Mouse (Mus musculus) heart, adult 8-10 months (tissue): ENCODE results near the gene Use1. TPM values are rescaled to one million over a fixed set of nuclear protein-coding genes. Genes with fewer than 3 reads are reported as not detected.
A peak's percentile ranks its signal among the peaks of the same experiment; 100 is the strongest.

Experiments used
- DNase-seq: peaks from one replicate; pipeline ENCODE4 v3.0.0; 2022; ENCODE audit warnings: low spot score
- total RNA-seq, 4 experiments: library from RNA; stranded (reverse); gene quantifications; 2 replicates each; pipeline ENCODE4 v1.2.4; 2022

Use1 gene
- total RNA-seq, 4 experiments from 2014 or later: 176 to 184 (median 181) TPM

- no peak for DNase-seq
These were observed 9.9 kb downstream of the Use1 start for GRCm38 (mm10) chr8:71376423-71377030.

- no peak for DNase-seq
These were observed 12.4 kb downstream of the Use1 start for GRCm38 (mm10) chr8:71379008-71379407.

GRCm38 (mm10) chr8:71379512-71380075 lies 12.9 kb downstream of the Use1 start:
- DNase-seq: no peak

DNA sequence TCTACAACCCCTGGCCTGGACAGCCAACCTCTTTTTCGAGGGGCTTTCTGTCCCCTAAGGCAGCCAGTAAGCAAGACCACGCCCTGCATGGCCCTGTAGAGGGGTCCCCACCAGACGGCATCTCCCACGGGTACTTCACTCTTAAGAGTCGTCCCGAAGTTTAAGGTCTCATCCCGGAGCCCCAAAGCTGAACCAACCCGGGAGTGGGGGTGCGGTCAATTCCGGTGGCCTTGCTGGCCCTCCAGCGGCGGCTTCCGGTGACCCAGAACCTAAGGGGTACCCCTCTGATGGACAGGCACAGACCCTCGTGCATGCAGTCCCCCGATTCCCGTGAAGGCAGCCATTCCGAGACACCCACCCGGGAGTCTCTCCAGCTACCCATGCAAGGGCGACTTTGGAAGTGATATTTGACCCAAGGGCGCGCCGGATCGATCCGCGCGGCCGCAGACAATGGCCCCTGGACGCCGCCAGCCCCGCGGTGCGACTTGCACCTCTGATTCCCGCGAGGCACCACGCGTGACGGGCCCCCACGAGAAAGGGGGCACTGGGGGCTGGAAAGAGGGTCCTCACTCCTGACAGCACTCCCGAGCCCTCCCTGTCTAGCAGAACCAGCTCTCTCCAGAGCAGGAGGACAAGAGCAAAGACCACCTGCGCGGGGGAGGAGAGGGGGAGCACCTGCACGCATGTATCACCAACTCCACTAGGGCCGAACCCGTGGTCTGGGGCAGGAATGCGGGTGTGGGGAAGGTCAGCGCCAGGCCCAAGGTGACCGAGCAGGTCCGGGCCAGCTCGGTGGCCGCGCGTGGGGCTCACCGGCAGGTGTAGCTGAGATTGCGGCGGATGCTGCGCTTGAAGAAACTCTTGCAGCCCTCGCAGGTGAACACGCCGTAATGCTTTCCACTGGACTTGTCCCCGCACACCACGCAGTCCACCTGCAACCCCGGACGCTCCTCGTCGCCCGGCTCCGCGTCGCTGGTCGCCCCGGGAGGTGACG lies 13.8 kb downstream of the Use1 start:
- DNase-seq: no peak

GRCm38 (mm10) chr8:71381421-71381970 lies 14.8 kb downstream of the Use1 start, which contains the start of gene Nr2f6:
Gene Nr2f6 (minus strand): TSS chr8:71381960.
- DNase-seq: peak; percentile 65

DNA sequence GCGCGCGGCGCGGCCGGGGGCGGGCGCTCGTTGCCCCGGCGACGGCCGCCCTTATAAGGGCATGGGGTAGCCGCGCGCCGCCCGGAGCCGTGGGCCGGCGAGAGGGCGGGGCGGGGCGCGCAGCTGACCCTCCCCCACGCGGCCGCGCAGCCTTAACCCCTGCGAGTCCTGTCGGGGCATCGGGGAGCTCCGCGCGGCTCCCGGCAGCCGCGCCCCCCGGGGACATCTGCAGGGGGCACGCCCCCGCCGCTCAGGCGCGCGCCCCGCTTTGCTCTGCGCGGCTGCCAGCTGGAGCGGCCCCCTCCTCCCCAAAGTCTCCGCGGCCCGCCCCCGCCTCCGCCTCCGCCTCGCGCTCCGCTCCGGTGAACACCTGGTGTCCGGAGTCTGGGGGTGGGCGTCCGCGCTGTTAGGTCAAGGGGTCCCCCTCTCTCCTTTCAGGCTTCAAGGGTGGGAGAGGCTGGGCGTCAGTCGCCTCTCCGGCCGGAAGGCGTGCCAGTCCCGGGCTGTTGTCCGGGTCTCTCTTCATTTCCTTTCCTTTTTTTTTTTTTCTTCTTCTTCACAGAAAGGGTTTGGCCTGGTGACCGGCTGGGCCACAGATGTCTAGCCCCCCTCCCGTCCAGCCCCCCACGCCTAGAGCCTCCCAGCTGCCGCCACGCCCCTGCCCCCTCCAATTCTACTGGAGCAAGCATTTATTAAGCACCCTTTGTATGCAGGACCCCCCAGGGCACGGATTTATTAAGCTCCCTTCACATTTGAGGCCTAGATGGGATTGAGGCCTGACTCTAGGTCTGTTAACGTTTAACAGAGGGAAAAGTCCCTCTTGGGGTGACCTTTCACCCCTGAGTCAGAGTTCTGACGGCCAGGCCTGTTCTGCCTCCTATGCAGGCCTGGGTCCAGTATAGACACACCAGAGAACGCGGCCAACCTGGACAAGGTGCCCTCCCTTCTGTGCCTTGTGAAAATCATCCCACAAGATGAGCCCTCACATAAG lies 15.6 kb downstream of the Use1 start:
- peak; percentile 78 for DNase-seq

DNA sequence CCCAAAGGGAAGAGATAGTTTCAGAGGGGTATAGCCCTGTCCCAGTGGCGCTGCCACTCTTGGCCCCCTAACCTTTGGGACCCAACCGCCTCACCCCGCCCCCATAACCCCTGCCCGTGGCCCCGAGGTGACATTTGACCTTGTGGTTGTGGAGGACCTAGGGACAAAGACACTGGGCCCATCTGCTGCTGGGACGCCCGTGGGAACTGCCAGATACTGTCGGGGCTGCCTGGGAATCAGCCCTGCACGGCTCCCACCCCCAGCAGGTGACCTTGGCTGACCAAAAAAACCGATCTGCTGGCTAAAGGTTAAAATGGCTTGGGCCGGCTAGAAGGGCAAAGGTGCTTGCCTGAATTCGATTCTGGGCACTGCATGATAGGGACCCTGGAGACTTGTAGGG lies 16.7 kb downstream of the Use1 start:
- no peak for DNase-seq

DNA sequence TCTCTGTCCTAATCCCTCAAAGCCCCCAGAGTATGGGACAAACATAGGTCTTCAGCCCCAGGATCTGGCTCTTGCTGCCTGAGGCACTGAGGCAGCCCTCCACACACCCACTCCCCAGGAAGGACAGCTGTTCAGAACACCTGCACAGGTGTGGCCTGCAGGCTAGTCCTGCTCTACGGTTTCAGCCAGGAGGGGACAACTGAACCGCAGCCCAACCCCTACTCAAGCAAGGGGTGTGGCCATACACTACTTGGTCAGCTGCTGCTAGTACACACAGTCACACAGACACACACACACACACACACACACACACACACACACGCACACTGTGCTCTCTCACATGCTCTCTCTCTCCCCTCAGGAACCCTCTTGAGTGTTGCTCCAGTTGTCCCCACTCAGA lies 17.2 kb downstream of the Use1 start:
- no peak for DNase-seq

- no peak for DNase-seq
These were observed 18.7 kb downstream of the Use1 start for GRCm38 (mm10) chr8:71385212-71385835.

- DNase-seq: no peak
These were observed 21.6 kb downstream of the Use1 start for GRCm38 (mm10) chr8:71388267-71388666.

DNA sequence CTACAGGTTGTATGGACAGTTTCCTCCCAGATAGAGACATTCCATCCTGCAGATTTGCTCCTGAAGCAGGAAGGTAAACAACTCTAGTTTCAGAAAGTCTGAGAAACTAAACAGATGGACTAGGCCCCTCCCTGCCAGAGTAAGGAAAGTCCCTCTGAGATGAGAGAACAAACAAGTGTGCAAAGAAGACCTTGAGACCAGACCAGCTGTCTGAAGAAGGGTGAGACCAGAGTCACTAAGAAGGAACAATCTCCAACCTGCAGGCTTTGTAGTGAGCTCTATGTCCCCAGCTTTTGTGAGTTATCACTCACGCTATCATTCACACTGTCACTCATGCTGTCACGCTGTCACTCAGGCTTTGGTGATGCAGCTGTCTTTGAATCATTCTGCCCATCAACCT lies 25.0 kb downstream of the Use1 start:
- no peak for DNase-seq

- DNase-seq: no peak
These were observed 25.7 kb downstream of the Use1 start for GRCm38 (mm10) chr8:71392391-71392790.

DNA sequence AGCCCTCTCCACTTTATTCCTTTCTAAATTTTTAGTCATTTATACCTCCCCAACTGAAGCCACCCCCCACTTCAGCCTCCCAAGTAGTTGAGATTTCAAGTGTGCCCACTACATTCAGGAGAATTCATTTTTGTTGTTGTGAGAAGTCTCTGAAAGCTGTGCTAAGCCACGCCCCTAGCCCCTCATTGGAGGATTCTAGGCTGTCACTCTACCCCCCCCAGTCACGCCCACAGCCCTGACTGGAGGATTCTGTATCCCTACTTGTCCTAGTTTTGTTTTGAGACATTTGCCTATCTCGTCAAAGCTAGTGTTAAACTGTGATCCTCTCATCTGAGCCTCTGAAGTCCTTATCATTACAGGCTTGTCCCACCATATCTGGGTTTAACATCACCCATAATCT lies 26.2 kb downstream of the Use1 start:
- no peak for DNase-seq

GRCm38 (mm10) chr8:71394481-71394880 lies 27.8 kb downstream of the Use1 start:
- DNase-seq: no peak

DNA sequence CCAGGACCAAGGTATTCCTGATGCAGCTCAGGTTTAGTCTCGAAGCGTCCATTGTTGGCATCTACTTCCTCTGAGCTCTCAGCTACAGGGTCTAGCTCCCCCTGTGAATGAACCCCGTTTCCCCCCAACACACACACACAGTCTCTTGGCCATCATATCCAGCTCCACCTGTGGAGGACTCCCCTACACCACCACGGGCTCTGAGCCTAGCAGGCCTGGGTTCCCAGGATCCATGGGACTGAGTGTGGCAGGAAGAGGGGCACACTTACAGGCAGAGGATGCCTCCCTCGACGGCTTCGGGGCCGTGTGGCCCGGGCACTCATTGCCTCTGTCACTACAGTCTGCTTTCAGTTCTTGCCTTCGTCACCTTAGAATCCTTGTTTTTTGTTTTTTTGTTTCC lies 28.4 kb downstream of the Use1 start:
- no peak for DNase-seq

DNA sequence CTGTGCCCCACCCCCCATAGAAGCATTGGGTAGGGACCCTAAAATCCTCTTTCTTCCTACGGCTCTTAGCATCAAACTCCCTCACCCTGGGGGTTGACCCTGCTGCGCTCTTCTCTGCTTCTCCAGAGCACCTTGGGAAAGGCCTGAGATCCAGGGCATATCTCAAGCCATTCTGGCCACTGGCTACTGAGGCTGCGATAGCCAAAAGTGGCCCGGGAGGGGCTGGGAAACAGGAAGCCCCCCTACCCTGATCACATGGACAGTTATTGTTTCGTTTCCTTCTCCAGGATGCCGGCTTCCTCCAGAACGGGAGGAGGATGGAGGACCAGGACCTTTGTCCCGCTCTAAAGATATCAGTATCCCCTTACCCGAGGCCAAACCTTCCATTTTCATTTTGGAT lies 29.0 kb downstream of the Use1 start, which contains the start of gene Ushbp1:
Ushbp1 (minus strand) TSS at position 174 of the 400 bp plus-strand sequence.
- peak; percentile 82 for DNase-seq

- DNase-seq: peak; percentile 96
These were observed 30.1 kb downstream of the Use1 start, which contains the start of gene Babam1 for GRCm38 (mm10) chr8:71396639-71397305. Gene Babam1 (plus strand): TSS chr8:71396861.

DNA sequence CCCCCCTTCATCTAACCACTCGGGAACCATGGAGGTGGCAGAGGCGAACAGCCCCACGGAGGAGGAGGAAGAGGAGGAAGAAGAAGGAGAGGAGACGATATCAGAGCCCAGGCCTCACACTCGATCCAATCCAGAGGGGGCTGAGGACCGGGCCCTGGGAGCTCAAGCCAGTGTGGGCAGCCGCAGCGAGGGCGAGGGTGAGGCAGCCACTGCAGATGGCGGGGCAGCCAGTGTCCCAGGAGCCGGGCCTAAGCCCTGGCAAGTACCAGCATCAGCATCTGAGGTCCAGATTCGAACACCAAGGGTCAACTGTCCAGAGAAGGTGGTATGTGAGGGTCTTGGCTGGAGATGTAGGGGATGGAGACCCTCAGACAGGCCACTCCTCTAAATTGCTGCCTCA lies 31.1 kb downstream of the Use1 start:
- no peak for DNase-seq

DNA sequence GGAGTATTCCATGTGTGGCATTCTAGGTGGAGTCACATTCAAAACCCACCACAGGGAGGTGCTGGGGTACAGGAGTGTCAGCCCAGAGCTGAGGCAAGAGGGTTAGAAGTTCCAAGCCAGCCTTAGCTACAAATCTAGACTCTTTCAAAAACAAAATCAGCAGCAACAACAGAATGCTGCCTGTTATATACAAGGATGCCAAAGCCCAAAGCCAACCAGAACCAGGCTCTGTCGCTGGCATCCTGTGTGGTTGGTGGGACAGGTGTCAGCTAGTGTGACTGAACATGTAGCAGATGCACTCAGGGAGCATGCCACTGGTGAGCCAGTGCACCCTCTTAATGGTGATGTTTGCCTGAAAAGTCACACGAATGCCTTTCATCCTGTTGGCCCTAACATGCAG lies 34.2 kb downstream of the Use1 start:
- DNase-seq: no peak

DNA sequence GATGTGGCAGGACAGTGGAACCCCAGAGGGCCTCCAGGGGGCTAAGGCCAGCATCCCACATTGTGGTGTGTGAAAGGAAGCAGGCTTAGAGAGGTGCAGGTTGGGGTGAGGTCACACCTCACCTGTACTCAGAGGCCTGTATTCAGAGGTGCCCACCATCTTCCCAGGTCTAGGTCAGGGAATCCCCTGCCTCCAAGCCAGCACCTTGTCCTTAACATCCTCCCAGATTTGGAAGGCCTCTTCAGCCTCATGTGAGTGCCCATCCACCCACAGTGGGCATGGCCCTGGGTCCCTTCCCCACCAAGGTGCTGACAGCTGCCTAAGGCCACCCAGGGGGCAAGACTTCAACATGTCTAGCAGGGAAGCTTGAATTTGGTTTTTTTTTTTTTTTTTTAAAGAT lies 34.8 kb downstream of the Use1 start:
- DNase-seq: no peak
